In the genomic region with DNA sequence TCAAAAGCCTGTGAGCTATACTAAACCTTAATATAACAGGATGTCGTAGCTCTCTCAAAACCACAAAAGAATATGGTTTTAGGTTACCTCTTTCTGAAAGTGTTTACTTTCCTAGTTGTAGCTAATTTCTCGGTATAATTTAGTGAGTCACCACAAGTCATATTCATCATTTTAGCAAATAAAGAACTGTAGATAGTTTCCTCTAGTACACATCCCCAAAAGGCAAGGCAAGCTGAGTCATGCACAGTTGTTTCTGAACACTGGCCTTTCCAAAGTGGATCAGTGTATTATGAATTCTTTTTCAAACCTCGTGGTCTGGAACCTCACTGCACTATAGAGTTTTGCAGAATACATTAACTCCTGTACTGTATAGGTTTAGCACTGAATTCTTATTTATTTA, we compare ENCODE assay signal across 26 mouse cellular contexts.
"Had no signal": no experiment of that assay in that cellular context is flagged by ENCODE, and none has a peak within 500 bp of the region (broad histone marks: within the 10 kb centered on the region; RNA-seq: fewer than 3 reads in every experiment).

No protein-coding gene starts in this region.

- H3K27ac ChIP-seq: heart, adult 2 months; heart, embryonic 13.5 days; heart, embryonic 15.5 days; hindbrain, embryonic 13.5 days; hindbrain, embryonic 15.5 days; hindbrain, postnatal 0 days; intestine, embryonic 15.5 days; layer of hippocampus, adult 2 months; left cerebral cortex, adult 2 months; limb, embryonic 10.5 days; limb, embryonic 12.5 days; liver, embryonic 13.5 days had no signal

- H3K36me3 ChIP-seq: heart, embryonic 13.5 days; heart, embryonic 15.5 days; hindbrain, embryonic 13.5 days; hindbrain, embryonic 15.5 days; intestine, embryonic 15.5 days; limb, embryonic 10.5 days; limb, embryonic 12.5 days; liver, embryonic 13.5 days had no signal

- H3K4me3 ChIP-seq: heart, adult 2 months; heart, embryonic 13.5 days; heart, embryonic 15.5 days; hindbrain, embryonic 13.5 days; hindbrain, embryonic 15.5 days; intestine, embryonic 15.5 days; layer of hippocampus, adult 2 months; left cerebral cortex, adult 2 months; limb, embryonic 10.5 days; limb, embryonic 12.5 days; liver, embryonic 13.5 days had no signal

- H3K27me3 ChIP-seq: heart, embryonic 13.5 days; heart, embryonic 15.5 days; hindbrain, embryonic 13.5 days; hindbrain, embryonic 15.5 days; intestine, embryonic 15.5 days; limb, embryonic 12.5 days; liver, embryonic 13.5 days had no signal

- H3K4me1 ChIP-seq: heart, embryonic 13.5 days; heart, embryonic 15.5 days; hindbrain, embryonic 13.5 days; hindbrain, embryonic 15.5 days; intestine, embryonic 15.5 days; limb, embryonic 10.5 days; limb, embryonic 12.5 days; liver, embryonic 13.5 days had no signal

- DNase-seq: gastrocnemius, postnatal 14 days; gastrocnemius, postnatal 36 days; heart, adult 11 months; heart, adult 2 months; heart, postnatal 14 days; heart, postnatal 36 days; kidney, adult 18-20 months; kidney, adult 8-10 months; kidney, postnatal 10 days; kidney, postnatal 25 days; kidney, postnatal 4 days; liver; liver, embryonic 13.5 days had no signal

- H3K4me2 ChIP-seq: heart, embryonic 11.5 days; heart, embryonic 13.5 days; heart, embryonic 15.5 days; hindbrain, embryonic 13.5 days; hindbrain, embryonic 15.5 days; intestine, embryonic 15.5 days; limb, embryonic 12.5 days; liver, embryonic 11.5 days; liver, embryonic 13.5 days had no signal

- H3K9me3 ChIP-seq: heart, embryonic 13.5 days; heart, embryonic 15.5 days; hindbrain, embryonic 13.5 days; hindbrain, embryonic 15.5 days; intestine, embryonic 15.5 days; limb, embryonic 10.5 days; limb, embryonic 12.5 days; liver, embryonic 13.5 days had no signal

- H3K9ac ChIP-seq: heart, embryonic 13.5 days; heart, embryonic 15.5 days; hindbrain, embryonic 13.5 days; hindbrain, embryonic 15.5 days; intestine, embryonic 15.5 days; limb, embryonic 12.5 days; liver, embryonic 13.5 days had no signal

- ATAC-seq: hindbrain, postnatal 0 days; intestine, embryonic 15.5 days; intestine, postnatal 0 days had no signal
